Mouse (Mus musculus) large intestine, adult 2 months (tissue): ENCODE data around the gene Slc25a29. TPM values are rescaled to one million over a fixed set of nuclear protein-coding genes. Genes with fewer than 3 reads are reported as not detected.

ENCODE experiments used
- DNase-seq: peaks from one replicate; pipeline ENCODE4 v3.0.0-alpha.2; 2012; ENCODE audit warnings: low read depth, low spot score
- WGBS: fragments of 180-500 bp; shearing (Covaris S2); methylation state at CpG from one replicate; pipeline ENCODE4 v1.1.7; 2018; 5-methylcytosine and 5-hydroxymethylcytosine counted together
- polyA plus RNA-seq: library from polyadenylated mRNA; depleted of rRNA; stranded (reverse); fragments of >200 nt; gene quantifications from 2 replicates; pipeline ENCODE4 v1.2.3, GENCODE M21; 2012

Gene Slc25a29
- polyA plus RNA-seq, 1 experiment = 6.5 TPM

DNA sequence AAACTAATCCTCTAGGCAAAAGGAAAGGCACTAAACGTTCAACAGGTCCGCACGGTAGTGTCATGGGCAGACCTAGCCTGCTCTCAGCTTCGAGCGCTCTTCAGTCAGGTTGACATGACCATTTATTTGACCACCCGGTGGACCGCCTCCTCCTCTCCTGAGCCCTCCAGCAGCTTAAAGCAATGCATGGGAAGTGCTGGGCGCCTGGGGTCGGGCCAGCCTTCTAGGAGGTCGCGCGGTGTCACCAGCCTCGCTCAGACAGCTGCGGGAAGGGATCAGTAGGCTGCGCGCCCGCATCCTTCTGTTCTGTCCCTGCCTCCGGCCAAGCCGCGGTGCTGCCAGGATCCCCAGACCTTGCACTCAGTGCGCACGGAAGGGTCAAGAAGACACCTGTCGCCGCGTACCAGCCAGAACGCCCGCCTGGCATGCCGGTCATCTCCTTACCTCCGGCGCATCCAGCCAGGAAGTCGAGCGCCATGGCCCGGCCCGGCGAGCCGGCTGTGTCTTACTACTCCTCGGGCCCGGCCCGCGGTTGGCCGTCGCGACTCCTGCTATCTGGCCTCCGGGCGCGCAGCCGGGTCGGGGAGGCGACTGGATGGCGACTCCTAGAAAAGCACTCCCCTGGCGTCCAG lies 359 bp downstream of the Slc25a29 start:
- 2% methylated on average over 51 of the region's 51 CpGs for WGBS
- DNase-seq = no peak

DNA sequence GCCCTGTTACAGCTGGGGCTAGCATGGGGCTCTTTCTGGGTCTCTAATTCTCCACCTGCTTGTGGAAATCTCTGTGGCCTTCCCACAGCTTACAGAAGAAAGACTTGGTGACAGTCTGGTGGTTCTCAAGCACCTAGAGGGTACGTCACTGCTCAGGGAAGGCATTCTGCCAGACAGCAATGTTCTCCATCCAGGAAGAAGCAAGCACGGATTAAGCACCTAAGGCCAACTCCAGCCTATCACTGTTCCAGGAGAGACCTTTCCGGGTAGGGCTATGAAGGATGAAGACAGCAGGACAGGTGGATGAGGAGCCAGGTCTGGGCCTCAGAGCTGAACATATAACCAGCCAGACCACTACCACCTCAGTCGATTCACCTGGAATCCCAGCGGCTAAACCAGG lies 897 bp downstream of the Slc25a29 start:
- no peak for DNase-seq
- WGBS = 16% methylated on average over 5 of the region's 5 CpGs

- WGBS = 89% methylated on average over 3 of the region's 3 CpGs
- DNase-seq = no peak
These were observed 1.3 kb downstream of the Slc25a29 start for GRCm38 (mm10) chr12:108834337-108834736.

DNA sequence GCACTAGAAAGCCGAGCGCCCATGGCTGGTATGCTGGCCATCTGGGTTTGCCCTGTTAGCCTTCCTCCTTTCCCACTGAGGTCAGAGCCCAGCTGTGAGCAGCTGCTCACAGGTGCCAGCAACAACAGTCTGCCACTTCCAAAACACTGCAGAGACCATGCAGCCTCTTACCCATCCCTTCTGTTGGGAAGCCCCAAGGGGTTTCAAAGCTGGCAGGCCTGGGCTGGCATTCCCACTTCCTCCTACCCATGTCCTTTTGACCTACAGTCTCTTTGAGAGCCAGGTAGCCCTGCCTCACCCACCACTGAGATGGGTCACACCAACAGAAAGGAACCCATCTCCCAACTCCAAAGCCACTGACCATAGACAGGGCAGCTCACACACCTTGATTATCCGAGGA lies 2.3 kb downstream of the Slc25a29 start:
- no peak for DNase-seq
- WGBS = 85% methylated on average over 3 of the region's 3 CpGs

DNA sequence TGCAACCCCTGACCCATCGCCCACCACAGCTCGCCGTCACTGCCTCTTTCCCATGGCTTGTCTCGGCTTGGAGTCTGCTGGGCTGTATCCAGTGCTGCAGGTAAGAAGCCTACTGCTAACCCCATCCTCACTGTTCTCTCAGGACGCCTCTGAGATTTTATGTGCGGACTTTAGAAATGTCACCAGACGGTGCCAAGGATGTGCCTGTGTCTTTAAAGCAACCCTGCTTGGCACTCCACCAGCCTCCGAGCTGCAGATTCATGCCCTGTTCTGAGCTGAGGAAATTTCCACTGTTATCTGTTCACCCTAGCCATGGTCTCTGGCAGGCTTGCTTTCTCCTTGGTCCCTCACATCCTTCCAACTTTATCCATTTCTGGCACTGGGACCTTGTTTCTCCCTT lies 2.8 kb downstream of the Slc25a29 start:
- 87% methylated on average over 8 of the region's 8 CpGs for WGBS
- DNase-seq = no peak

DNA sequence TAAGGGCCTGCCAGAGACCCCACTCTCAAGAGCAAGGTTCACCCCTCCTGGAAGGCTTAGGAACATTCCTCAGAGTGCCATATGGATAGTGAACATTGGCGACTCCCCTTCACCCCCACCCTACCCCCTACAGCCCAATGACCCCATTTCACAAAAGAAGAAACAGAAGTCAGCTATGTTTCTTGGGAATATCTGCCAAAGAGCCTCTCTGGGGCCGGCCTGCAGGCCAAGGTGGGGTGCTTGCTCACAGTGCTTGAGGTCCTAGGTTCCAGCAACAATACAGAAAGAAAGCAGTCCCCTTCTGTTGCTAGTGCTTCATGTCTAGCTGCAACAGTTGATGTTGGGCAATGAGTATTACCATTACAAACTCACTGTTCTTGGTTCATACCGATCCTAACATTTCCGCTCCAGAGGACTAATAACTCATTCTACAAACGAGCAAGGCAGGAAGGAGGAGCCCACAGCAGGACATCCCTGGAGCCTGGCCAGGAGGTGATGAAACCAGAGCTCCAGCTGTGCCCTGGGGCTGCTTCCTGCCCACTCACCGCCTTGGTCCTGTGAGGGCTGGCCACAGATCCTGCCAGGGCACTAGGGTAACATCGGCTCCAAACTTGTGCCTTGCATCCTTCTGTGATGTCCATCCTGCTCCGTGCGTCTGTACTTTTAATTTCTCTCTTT lies 3.6 kb downstream of the Slc25a29 start:
- no peak for DNase-seq
- 70% methylated on average over 9 of the region's 9 CpGs for WGBS

- WGBS = 81% methylated on average over 6 of the region's 6 CpGs
- DNase-seq = no peak
These were observed 5.3 kb downstream of the Slc25a29 start for GRCm38 (mm10) chr12:108830358-108830757.

DNA sequence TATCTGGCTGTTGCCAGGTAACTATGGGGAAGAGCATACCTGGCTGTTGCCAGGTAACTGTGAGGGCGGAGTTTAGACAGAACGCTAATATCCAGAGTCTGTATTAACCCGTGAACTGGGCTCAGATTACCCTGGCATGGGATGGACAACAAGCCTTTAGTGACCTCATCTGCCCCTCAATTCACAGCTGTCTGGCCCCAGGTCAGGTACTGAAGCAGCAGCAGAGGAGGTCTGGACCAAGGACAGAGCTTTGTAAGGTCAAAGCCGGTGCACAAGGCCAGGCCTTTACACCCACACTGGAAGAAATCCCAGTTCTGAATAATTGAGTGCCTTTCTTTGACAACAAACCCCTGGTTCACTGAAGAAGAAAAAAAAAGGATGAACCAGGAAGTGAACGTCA lies 6.0 kb downstream of the Slc25a29 start:
- DNase-seq = no peak
- 58% methylated on average over 5 of the region's 5 CpGs for WGBS

GRCm38 (mm10) chr12:108827641-108828040 lies 8.0 kb downstream of the Slc25a29 start:
- 42% methylated on average over 6 of the region's 6 CpGs for WGBS
- DNase-seq = no peak

GRCm38 (mm10) chr12:108826958-108827535 lies 8.6 kb downstream of the Slc25a29 start:
- WGBS = 77% methylated on average over 28 of the region's 28 CpGs
- DNase-seq = no peak

DNA sequence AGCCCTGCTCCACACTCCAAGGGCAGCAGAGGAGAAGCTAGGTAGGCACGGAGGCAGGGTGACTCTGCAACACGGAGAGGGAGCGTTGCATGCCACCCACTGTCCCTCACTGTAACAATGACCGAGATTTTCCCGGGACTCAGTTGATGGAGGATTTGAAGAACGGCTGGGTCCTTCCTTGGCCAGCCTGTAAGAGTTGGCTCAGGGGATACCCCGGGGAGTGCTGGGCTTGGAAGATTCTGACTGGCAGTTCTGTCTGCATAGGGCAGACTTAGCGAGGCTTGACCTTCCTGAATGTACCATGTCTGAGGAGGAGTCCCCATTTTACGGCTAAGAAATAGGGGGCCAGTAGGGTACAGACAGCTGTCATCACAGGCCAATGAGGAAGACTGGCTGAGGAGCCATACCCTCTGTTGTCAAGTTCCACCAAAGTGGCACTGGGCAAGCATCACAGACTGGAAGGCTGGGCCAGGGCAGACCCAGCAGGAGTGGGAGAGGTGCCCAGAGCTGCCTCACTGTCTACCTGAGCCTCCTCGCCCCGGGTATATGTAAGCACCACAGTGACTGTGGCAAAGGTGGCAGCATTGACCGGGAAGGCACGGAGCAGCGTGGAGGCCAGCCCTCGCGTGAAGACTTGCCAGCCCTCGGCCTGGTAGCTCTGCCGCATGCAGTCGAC lies 9.3 kb downstream of the Slc25a29 start:
- 93% methylated on average over 19 of the region's 19 CpGs for WGBS
- no peak for DNase-seq

DNA sequence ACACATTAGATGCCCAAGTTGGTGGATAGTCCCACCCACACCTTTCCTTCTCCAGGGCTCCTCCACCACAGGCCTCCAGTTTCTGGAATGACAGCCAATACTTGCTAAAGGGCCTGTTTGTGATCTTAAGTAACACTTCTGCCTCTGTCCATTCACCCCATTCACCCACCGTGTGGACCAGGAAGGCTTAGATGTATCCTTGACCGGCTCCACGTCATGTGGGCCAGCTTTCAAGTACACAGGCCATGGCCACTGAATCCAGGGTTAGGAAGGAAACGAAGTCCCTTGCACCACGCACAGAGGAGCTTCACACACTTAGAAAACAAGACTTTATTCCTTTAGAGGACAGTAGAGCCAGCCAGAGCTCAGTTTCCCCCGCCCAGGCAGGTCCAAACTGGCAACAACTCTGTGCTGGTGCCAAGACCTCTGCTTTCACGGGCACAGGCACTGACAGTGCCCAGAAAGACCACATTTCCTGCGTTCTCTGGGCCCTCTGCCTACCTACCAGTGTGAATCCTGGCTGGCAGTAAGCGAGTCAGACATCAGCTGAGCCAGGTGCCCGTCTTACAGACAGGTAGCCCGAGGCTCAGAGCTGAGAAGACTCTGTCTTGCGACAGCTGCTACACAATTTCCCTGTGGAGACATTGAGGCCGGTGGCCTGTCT lies 10.0 kb downstream of the Slc25a29 start:
- no peak for DNase-seq
- WGBS = 93% methylated on average over 13 of the region's 13 CpGs

DNA sequence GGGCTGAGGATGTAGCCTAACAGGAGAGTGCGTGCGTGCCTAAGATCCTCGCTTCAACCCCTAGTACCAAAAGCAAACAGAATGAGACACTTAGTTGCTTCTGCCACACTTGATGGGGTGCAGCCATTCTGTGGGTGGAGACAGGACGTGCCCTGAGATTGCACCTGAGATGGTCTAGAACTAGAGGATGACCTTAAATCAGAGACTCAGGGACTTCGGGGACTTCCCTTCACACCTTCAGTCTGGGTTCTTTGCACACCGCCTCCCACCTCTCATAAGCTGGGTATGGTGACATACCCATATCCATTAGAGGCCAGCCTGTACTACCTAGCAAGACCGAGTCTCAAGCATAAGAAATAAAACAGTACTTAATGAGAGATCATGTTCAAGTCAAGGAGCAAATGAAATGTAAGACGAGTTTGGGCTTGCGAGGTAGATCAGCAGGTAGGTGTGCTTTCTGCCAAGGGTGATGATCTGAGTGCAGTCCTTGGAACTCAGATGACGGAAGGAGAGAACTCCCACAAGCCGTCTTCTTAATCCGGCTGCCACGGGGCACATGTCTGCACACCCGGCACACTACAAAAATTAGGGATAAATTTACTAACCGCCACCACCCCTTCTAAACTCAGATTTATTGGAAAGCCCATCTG lies 11.3 kb downstream of the Slc25a29 start:
- WGBS = 89% methylated on average over 15 of the region's 15 CpGs
- no peak for DNase-seq

- WGBS = 60% methylated on average over 8 of the region's 8 CpGs
- DNase-seq = no peak
These were observed 12.6 kb downstream of the Slc25a29 start for GRCm38 (mm10) chr12:108823036-108823435.

DNA sequence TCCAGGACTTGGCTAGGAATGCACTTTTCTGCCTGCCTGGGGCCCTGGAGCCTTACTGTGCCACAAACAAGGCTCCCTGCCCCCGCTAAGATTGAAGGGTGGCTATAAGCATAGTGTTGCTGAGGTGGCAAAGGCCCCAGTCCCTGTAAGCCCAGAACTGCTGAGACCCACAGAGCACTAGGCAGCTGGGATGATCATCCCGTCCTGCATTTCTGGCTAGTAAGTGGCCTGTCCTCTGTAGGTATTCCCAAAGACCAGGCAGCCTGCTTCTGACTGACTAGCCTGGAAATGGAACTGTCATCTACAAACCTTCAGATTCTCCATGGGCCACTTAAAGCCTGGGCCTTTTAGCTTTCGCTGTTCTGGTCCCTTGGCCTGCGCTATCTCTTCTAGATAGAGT lies 15.2 kb downstream of the Slc25a29 start:
- DNase-seq = no peak
- WGBS = 92% methylated on average over 4 of the region's 4 CpGs

- 74% methylated on average over 11 of the region's 11 CpGs for WGBS
- no peak for DNase-seq
These were observed 19.1 kb downstream of the Slc25a29 start for GRCm38 (mm10) chr12:108816569-108816968.

GRCm38 (mm10) chr12:108814470-108814869 lies 21.2 kb downstream of the Slc25a29 start:
- WGBS = 78% methylated on average over 6 of the region's 6 CpGs

DNA sequence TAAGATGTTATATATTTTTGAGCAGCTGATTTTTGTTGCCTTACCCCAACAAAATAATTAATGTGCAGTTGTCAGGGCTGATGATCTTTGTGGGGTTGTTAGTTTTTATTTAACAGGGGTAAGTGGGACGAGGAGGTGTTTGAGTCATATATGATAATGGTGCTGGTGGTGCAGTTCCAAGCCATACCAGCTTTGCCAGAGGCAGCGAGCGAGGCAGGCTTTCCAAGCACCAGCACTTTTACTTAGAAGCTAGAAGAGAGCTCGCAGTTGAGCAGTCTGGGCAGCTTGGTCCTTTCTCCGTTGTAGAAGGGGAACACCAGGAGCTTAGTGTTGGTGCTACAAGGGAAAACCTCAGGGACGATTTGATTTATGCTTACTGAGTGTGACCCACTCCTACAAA lies 23.2 kb downstream of the Slc25a29 start:
- no peak for DNase-seq
- 77% methylated on average over 6 of the region's 6 CpGs for WGBS

More at GRCm38 (mm10) chr12:108814470-108814869, 21.2 kb downstream of the Slc25a29 start:
- DNase-seq = no peak

GRCm38 (mm10) chr12:108811133-108811532 lies 24.6 kb downstream of the Slc25a29 start:
- no peak for DNase-seq
- 20% methylated on average over 2 of the region's 2 CpGs for WGBS

DNA sequence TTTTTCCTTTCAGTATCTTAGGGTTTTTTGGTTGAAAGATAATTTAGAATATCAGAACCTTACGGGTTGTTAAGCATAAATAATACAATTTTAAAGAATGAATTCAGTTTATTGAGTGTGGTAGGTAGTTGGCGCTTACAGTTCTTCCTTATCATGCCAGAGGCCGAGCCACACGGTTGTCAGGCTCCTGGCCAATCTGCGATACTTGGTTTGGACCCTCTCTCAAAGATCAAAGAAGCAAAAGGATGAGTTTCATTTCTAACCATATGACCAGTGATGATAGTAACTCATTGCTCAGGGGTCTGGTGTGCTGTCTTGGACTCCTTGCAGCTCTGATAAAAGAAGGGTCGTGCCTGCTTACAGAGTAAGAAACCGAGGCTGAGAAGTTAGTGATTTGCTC lies 25.4 kb downstream of the Slc25a29 start:
- WGBS = 65% methylated on average over 7 of the region's 7 CpGs
- no peak for DNase-seq
